Mouse (Mus musculus): ENCODE results near the gene Plxna4.
"Not testable (repeated sequence)": the region's sequence is repeated elsewhere in the genome, so short reads cannot be mapped to it uniquely, and the experiment has no call there.

The Plxna4 gene

DNA sequence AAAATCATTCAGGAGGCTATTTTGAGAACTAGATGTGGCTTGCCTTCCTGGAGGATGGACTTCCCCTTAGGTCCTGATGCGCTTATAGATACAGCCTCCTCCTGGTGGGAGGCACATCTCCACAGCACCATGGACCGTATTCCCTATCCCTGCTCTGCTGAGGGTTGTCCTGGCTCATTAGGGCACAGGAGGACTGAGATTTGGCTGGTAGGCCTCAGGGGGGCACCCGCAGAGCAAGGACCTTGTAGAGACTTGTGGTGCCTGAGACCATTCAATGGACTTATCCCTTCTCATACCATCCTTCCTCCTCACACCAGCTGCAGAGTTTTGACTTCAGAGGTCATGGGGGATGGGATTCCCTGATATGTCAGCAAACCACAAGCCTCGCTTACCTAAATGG is 47.8 kb downstream of the Plxna4 start:
- CTCF ChIA-PET = no interaction called here

GRCm38 (mm10) chr6:32533962-32534740 is 53.8 kb downstream of the Plxna4 start:
- CTCF ChIA-PET = no interaction called here

DNA sequence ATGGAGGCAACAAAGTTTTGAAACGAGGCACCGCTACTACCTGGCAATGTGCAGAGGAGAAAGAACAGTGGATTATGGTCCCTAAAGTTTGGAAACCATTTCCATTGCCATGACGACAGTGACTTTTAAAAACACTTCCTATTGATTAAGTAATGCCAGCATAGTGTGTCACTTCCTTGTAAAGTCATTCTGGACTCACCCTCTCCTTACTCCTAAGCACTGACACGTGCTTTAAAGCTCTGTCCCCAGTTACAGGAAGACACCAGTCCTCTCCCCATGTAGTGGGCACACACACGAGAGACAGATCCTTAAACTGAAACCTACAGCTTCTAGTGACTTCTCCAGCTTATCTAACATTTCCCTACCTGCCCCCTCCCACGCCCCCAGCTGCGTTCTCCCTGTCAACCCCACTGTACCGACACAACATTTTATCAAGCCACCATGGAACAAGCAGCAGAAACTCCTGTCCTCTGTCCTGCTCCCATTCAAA is 59.9 kb downstream of the Plxna4 start:
- CTCF ChIA-PET = no interaction called here

DNA sequence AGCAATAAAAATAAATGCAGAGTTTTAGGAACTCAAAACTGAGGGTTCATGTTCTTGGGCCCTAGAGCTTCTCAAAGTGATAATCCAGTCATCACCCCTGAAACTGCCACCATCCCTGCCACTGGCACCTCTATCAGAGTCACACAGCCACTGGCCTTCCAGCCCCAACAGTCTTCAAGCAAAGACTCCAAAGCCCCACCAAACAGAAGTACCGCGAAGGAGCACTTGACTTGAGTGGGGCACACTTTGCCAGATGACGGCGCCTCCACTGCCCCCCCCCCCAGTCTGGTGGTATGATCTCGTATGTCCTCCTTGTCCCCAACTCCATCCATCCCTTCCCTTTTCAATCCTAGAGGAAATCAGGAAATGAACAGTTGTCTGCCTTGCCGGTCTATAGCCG is 60.5 kb downstream of the Plxna4 start:
- CTCF ChIA-PET = no interaction called here

GRCm38 (mm10) chr6:32526762-32527161 is 61.2 kb downstream of the Plxna4 start:
- CTCF ChIA-PET = no interaction called here

- CTCF ChIA-PET = no interaction called here
Observed at GRCm38 (mm10) chr6:32520097-32520496, 67.9 kb downstream of the Plxna4 start.

- CTCF ChIA-PET = no interaction called here
Observed at GRCm38 (mm10) chr6:32518617-32519016, 69.4 kb downstream of the Plxna4 start.

DNA sequence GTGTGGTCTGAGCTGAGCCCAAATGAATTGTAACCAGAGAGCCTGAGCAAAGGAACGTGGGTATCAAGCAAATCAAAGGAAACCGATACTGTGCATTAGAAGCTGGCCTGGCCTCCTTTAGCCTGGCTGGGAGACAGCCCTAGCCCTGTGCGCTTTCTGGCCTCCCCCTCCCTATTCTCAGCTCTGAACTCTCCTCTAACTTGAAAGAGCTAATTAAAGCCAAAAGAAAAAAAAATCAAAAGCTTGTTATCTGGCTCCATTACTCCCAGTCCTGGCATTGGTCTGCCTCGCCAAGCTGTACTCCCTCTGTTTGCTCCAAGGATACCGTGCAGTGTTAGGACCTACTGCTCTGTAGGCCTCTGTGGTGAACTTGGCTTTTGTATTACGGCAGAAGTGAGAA is 73.9 kb downstream of the Plxna4 start:
- CTCF ChIA-PET = no interaction called here

- CTCF ChIA-PET = no interaction called here
Observed at GRCm38 (mm10) chr6:32512010-32512409, 76.0 kb downstream of the Plxna4 start.

DNA sequence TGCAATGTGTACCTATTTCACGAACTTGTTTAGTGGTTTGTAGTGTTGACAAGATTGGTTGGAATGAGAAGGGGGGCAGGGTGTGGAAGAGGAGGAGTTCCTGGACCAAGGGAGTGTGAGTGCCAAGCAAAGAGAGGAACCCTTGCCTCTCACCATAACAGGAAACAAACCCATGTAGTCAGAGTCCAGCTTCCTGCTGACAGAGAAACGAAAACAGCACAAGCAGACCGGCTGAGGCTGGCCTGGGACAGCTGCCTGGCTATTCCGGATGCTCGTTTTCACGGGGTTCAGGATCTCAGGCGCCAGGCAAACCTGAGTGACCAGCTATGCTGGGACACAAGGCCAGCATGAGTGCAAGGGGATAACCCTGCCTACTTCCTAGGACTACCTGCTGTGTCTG is 77.1 kb downstream of the Plxna4 start:
- CTCF ChIA-PET = no interaction called here

- CTCF ChIA-PET = no interaction called here
Observed at GRCm38 (mm10) chr6:32510491-32510890, 77.5 kb downstream of the Plxna4 start.

DNA sequence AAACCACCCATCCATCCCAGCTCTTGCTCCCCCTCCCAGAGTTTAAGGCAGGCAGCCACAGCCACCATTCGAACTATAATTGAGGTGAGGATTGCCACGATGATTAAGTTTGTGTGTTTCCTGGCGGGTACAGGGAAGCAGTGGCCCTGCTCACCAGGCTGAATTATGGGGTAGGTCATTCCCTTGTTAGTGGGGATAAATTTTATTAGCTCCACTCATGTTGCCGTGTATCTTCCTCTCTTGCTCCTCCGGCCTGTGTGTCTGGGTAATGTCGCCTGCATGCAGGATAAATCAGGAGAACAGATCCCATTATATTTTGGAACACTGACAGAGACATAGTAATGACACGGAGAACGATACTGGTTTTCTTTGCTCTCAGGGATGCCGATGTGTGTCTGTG is 78.9 kb downstream of the Plxna4 start:
- CTCF ChIA-PET = no interaction called here

- CTCF ChIA-PET = no interaction called here
Observed at GRCm38 (mm10) chr6:32504963-32505362, 83.0 kb downstream of the Plxna4 start.

DNA sequence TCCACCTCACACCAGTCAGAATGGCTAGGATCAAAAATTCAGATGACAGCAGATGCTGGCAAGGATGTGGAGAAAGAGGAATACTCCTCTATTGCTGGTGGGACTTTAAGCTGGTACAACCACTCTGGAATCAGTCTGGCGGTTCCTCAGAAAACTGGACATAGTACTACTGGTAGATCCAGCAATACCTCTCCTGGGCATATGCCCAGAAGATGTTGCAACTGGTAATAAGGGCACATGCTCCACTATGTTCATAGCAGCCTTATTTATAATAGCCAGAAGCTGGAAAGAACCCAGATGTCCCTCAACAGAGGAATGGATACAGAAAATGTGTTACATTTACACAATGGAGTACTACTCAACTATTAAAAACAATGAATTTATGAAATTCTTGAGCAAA is 86.8 kb downstream of the Plxna4 start:
- CTCF ChIA-PET = not testable (repeated sequence)

- CTCF ChIA-PET = no interaction called here
Observed at GRCm38 (mm10) chr6:32498106-32498505, 89.9 kb downstream of the Plxna4 start.

DNA sequence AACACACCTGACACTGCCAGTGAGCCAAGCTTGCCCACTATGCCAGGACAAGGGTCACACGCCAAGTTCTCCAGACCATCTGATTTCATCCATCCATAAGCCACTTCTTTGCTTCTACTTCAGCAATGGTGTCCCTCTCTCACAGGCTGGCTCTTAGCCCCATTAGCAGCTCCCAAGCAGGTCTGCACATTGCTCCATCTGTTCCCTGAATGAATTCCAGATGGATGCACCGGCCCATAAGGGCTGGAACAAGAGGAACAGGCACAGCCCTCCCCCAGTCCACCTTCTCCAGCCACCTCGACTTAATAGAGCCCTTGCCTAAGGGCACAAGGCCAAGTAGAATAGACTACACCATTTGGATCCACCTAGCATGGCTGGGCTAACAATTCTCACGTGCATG is 91.9 kb downstream of the Plxna4 start:
- CTCF ChIA-PET = no interaction called here

DNA sequence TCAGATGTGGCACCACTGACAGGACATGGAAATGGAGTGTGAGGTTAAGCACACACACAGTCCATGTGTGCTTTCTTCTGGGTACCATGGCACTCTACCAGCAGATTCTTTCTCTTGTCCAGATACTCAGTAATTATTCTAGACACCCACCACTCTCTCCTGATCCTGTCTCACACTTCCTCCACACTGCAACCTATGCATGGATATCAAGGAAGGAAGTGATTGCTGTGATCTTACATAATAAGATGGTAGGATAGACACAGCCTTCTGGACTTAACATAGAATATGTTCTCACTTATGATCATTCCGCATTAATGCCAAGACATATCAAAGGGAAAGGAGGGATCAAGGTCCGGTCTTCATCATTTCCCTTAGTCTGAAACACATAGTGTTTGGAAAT is 92.5 kb downstream of the Plxna4 start:
- CTCF ChIA-PET = no interaction called here

- CTCF ChIA-PET = no interaction called here
Observed at GRCm38 (mm10) chr6:32493557-32493956, 94.4 kb downstream of the Plxna4 start.

DNA sequence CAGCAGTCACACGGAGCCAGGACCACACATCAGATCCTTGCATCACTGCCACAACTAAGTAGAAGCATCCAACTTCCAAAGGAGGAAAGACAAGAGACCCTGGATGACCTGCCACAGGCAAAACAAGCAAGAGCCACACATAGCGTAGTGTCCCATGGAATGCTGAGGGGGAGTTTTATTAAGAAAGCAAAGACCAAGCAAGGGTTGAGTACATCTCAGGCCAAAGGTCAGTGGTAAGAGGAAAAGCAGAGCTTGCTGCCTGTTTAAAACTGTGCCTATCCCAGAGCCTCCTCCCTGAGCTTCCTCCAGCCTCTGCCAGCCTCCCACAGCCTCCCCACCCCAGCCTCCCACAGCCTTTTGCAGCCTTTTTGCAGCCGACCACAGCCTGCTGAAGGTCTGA is 100.9 kb downstream of the Plxna4 start:
- CTCF ChIA-PET = no interaction called here

DNA sequence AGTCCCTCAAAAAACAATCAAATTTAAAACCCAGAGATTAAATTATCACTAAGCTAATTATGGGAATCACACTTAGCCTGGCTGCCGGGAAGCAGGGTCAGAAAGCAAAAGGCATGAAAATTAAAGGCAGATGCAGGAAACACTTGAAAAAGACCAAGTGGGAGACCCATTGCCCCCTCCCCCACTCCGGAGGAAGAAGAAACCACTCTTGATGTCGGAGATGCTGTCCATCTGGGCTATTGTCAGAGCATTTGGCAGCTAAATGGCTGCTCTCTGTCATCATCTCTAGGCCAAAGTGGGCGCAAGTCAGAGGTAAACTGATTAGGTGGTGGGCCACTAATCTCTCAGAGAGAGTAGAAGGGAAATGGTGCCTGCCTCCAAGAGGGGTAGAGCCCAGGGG is 105.5 kb downstream of the Plxna4 start:
- CTCF ChIA-PET = no interaction called here

- CTCF ChIA-PET = no interaction called here
Observed at GRCm38 (mm10) chr6:32480741-32481140, 107.3 kb downstream of the Plxna4 start.

GRCm38 (mm10) chr6:32479765-32480164 is 108.2 kb downstream of the Plxna4 start:
- CTCF ChIA-PET = no interaction called here

GRCm38 (mm10) chr6:32479193-32479758 is 108.7 kb downstream of the Plxna4 start:
- CTCF ChIA-PET = no interaction called here

DNA sequence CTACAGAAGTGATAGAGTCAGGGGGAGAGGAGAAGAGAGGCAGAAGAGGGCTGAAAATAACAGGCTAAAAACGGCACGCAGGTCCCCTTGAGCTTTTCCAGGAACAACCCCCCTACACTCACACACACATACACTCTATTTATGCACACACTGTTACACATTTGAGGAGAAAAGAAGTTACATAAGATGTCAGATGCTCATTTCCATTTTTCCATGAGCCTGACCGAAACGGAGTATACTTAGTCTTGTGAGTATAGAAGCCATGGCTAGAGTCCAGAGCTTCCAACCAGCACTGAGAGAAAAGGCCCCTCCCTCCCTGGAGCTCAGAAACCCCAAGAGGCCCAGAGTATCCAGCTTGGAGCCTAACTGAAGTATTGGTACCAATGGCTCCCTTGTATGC is 112.0 kb downstream of the Plxna4 start:
- CTCF ChIA-PET = no interaction called here
